Mouse (Mus musculus): ENCODE results near the gene St5.

DNA sequence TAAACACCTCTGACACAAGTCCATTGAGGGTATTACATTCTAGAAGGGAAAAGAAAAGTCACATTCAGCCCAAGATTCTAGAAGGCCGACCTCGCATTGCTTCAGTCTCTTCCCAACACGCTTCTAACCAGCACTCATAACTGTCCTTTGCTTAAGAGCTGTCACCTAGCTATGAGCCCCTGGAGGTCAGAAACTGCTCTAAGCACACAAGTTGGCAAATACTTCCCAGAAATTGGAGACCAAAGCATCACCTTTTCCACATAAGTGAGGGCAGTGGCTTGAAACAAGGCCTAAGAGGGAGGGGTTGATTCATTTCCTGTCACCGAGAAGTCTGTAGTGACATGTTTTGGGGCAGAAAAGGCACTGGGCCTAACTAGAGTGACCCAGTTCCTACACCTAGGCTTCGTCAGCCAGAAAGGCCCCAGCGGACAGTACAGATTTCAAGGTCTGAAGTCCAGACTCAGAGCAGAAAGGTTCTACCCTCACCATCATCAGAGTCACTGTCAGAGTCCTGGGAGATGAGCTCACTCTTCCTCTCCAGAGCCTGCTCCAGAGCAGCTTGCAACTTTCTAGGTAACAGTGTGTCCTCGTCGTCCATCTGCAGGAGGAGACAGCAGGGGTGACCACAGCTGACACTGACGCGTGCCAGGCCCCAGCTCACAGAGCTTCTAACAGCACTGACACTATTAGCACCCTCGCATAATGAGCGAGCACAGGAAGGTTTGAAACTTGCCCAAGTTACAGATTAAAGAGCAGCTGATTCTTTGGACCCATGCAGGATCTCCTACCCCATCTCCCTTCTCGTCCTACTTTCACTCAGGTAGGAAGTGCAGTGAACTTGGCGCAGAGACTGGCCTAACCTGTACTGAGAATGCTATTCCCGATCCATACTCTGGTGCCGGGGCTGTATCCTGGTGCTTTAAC is 177.4 kb downstream of the St5 start:
- no peak; a peak in 1 of 4 replicates for TF ChIP-seq POLR2A (IDR thresholded peaks at IDR 0.05; ENCODE audit: control insufficient read depth in 1 of 2, insufficient read depth in 1 of 2, low read depth in 1 of 2, low read length in 2 of 2, poor library complexity in 1 of 2)
- no peak for TF ChIP-seq RCOR1 (IDR thresholded peaks at IDR 0.05; ENCODE audit: low read depth, low read length)
- TF ChIP-seq KAT2A (conservative IDR thresholded peaks at IDR 0.05; ENCODE audit: low read depth, low read length), result no peak
- TF ChIP-seq GATA1 (IDR thresholded peaks at IDR 0.05; ENCODE audit: low read depth, low read length), result no peak
- no peak for TF ChIP-seq CTCF (IDR thresholded peaks at IDR 0.05 in 2 of 3, conservative IDR thresholded peaks at IDR 0.05 in 1 of 3; ENCODE audit: control insufficient read depth in 1 of 3, insufficient read depth in 1 of 3, low read depth in 2 of 3, low read length in 3 of 3, poor library complexity in 1 of 3, severe bottlenecking in 1 of 3)
- no peak for TF ChIP-seq EP300 (IDR thresholded peaks at IDR 0.05; ENCODE audit: low read depth in 1 of 2, low read length in 2 of 2)
- no peak for TF ChIP-seq SIN3A (IDR thresholded peaks at IDR 0.05; ENCODE audit: low read length)
- no peak for TF ChIP-seq NELFE (IDR thresholded peaks at IDR 0.05; ENCODE audit: low read depth, low read length)
- TF ChIP-seq JUND (IDR thresholded peaks at IDR 0.05; ENCODE audit: low read depth, low read length), result no peak
- no peak for TF ChIP-seq MXI1 (IDR thresholded peaks at IDR 0.05; ENCODE audit: low read depth, low read length)
- TF ChIP-seq SMC3 (IDR thresholded peaks at IDR 0.05; ENCODE audit: low read depth, low read length), result 0 out of 2 replicates have a peak, but pooled peaks have one; percentile 5
